Mouse (Mus musculus): ENCODE data around the gene Ankrd12. TPM values are rescaled to one million over a fixed set of nuclear protein-coding genes. Genes with fewer than 3 reads are reported as not detected.

Ankrd12 gene
- 31.7 TPM for polyA plus RNA-seq (2014; fragmentation: Illumina TruSeq; extraction: RNeasy Lipid Tissue Mini Kit (QIAGEN cat#74804); ENCODE audit: low read depth, low replicate concordance)

GRCm38 (mm10) chr17:66076934-66077333 lies at the start of gene Ankrd12:
Gene Ankrd12 (minus strand): TSS chr17:66077089.

GRCm38 (mm10) chr17:66123066-66123815 lies 46.4 kb upstream of the Ankrd12 start, which contains the start of gene Ddx11:
Gene Ddx11 (plus strand): TSS chr17:66123520.

GRCm38 (mm10) chr17:66111402-66111959 lies 34.6 kb upstream of the Ankrd12 start, which contains the start of gene Washc1:
Gene Washc1 (plus strand): TSS chr17:66111545.

GRCm38 (mm10) chr17:66101380-66102330 lies 24.8 kb upstream of the Ankrd12 start, which contains the start of gene Ndufv2:
Gene Ndufv2 (minus strand): TSS chr17:66101559.

GRCm38 (mm10) chr17:65950622-65951404 lies 126.1 kb downstream of the Ankrd12 start, which contains the start of gene Twsg1:
Gene Twsg1 (minus strand): TSS chr17:65951226.

Other genes starting within 250 kb of the Ankrd12 start
- gene Ralbp1, start 191.3 kb downstream of the Ankrd12 start, polyA plus RNA-seq (2014; fragmentation: Illumina TruSeq; extraction: RNeasy Lipid Tissue Mini Kit (QIAGEN cat#74804); ENCODE audit: low read depth, low replicate concordance): 63.6 TPM
- 273 TPM for gene Twsg1, start 125.9 kb downstream of the Ankrd12 start, polyA plus RNA-seq (2014; fragmentation: Illumina TruSeq; extraction: RNeasy Lipid Tissue Mini Kit (QIAGEN cat#74804); ENCODE audit: low read depth, low replicate concordance)
- 844 TPM for gene Ndufv2, start 24.5 kb upstream of the Ankrd12 start, polyA plus RNA-seq (2014; fragmentation: Illumina TruSeq; extraction: RNeasy Lipid Tissue Mini Kit (QIAGEN cat#74804); ENCODE audit: low read depth, low replicate concordance)
- gene Washc1, start 34.5 kb upstream of the Ankrd12 start, polyA plus RNA-seq (2014; fragmentation: Illumina TruSeq; extraction: RNeasy Lipid Tissue Mini Kit (QIAGEN cat#74804); ENCODE audit: low read depth, low replicate concordance): 1.6 TPM
- 2.0 TPM for gene Ddx11, start 46.4 kb upstream of the Ankrd12 start, polyA plus RNA-seq (2014; fragmentation: Illumina TruSeq; extraction: RNeasy Lipid Tissue Mini Kit (QIAGEN cat#74804); ENCODE audit: low read depth, low replicate concordance)